Mouse (Mus musculus) heart, embryonic 14.5 days (tissue): ENCODE data around the gene H2-M5. TPM values are rescaled to one million over a fixed set of nuclear protein-coding genes. Genes with fewer than 3 reads are reported as not detected.

Experiments
- ATAC-seq: fragments of 200-750 bp; cut with Nextera tagmentation; 2 replicates; pipeline ENCODE4 v1.8.0; 2017; ENCODE audit warnings: low read depth, moderate TSS enrichment; ENCODE audit not compliant: insufficient number of reproducible peaks, insufficient read depth, low FRiP score
- H3K27ac ChIP-seq, 2 experiments: fragments of 200-500 bp in 1 of 2; fragments of 300-500 bp in 1 of 2; sonication (generic) in 1 of 2; replicated peaks in 1 of 2; 2 replicates each; pipeline ENCODE4 v1.5.1; 2012 to 2014; ENCODE audit warnings: low read depth in 2 of 2, low read length in 2 of 2, control low read depth in 1 of 2, mild to moderate bottlenecking in 1 of 2, mixed read lengths in 1 of 2; ENCODE audit not compliant: control insufficient read depth in 1 of 2, insufficient read depth in 1 of 2
- H3K27me3 ChIP-seq: fragments of 300-500 bp; sonication (generic); 2 replicates; pipeline ENCODE4 v1.6.1; 2014; ENCODE audit warnings: mild to moderate bottlenecking, low read length, control low read depth; ENCODE audit not compliant: control insufficient read depth, insufficient read depth
- H3K36me3 ChIP-seq: fragments of 300-500 bp; sonication (generic); 2 replicates; pipeline ENCODE4 v1.6.1; 2014; ENCODE audit warnings: mild to moderate bottlenecking, control low read depth, low read length, mixed read lengths; ENCODE audit not compliant: control insufficient read depth, insufficient read depth
- H3K4me1 ChIP-seq, 2 experiments: fragments of 200-500 bp in 1 of 2; fragments of 300-500 bp in 1 of 2; sonication (generic) in 1 of 2; 2 replicates each; pipeline ENCODE4 v1.6.1; 2012 to 2014; ENCODE audit warnings: low read length in 2 of 2, control low read depth in 1 of 2, mixed read lengths in 1 of 2; ENCODE audit not compliant: control insufficient read depth in 2 of 2, insufficient read depth in 2 of 2
- H3K4me2 ChIP-seq: fragments of 300-500 bp; sonication (generic); 2 replicates; pipeline ENCODE4 v1.6.1; 2014; ENCODE audit warnings: mild to moderate bottlenecking, low read length
- H3K4me3 ChIP-seq, 2 experiments: fragments of 200-500 bp in 1 of 2; fragments of 300-500 bp in 1 of 2; sonication (generic) in 1 of 2; 2 replicates each; pipeline ENCODE4 v1.5.1; 2012 to 2014; ENCODE audit warnings: low read length in 2 of 2, mild to moderate bottlenecking in 2 of 2, control low read depth in 1 of 2, low read depth in 1 of 2, moderate library complexity in 1 of 2; ENCODE audit not compliant: control insufficient read depth in 1 of 2, insufficient read depth in 1 of 2
- H3K9ac ChIP-seq: fragments of 300-500 bp; sonication (generic); 2 replicates; pipeline ENCODE4 v1.6.1; 2014; ENCODE audit warnings: mild to moderate bottlenecking, low read length
- H3K9me3 ChIP-seq: fragments of 300-500 bp; sonication (generic); 2 replicates; pipeline ENCODE4 v1.6.1; 2016; ENCODE audit warnings: low read length, control low read depth; ENCODE audit not compliant: control insufficient read depth
- WGBS: fragments of 180-500 bp; shearing (Covaris S2); extraction: QIAGEN DNeasy Blood & Tissue Kit; methylation state at CpG from one replicate; pipeline ENCODE4 v1.1.7; 2014; 5-methylcytosine and 5-hydroxymethylcytosine counted together
- polyA plus RNA-seq: library from polyadenylated mRNA; unstranded; fragments of >200 nt; fragmentation: Nextera tagmentation; extraction: Ambion mirVana; gene quantifications from 2 replicates; pipeline ENCODE4 v1.2.1, GENCODE M21; 2014

Gene H2-M5
- polyA plus RNA-seq, 1 experiment from 2014 or later, result 0.23 TPM

DNA sequence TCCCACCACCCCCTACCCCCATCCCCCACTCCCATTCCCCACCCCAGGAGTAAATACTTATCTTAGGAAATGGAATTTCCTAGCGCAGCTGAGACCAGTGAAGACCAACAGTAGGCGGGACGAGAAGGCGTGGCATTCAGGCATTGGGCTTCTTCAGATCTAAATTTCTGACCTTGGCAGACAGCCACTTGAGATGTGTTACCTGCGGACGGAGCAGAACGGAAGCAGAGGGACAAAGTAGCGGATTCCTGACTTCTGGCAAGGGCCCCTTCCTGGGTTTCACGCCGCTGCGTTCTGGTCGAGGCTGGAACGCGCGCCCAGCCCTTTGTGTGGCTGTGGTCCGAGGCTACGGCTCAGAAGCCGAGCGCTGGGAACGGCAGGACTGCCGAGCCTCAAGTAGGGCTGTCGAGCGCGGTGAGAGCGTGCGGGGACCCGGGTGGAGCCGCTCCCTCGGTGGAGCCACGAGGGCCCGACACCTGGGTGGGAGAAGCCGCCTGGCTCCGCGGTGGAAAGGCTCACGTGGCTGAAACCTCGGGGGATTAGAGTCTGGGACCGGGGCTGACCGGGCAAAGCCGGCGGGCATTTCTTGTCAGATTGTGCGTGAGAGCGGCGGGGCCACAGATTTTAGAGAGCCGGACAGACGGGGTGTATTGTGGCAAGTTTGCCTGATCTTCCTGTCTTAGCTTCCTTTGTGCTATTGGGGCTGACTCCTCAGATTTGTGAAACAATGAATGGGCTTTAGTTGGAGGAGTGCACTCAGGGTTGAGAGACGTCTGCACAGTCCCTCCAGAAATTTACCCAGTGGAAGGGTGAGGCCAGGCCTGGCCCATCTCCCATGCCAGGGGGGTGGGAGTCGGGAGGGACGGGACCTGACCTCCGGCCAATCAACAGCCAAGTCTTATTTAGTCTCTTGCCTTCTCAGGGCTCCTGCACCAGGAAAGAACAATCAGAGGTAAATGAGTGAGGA, 13.3 kb upstream of the H2-M5 start:
- Histone ChIP-seq H3K4me2 (peak overlapping the region; percentile 94), H3K4me3 (peak overlapping the region; percentile 82 to 86), H3K27me3 (no peaks in the 10 kb centered on the region), H3K4me1 (no peaks in the 10 kb centered on the region; a peak in 1 of 4 replicates), H3K9ac (peak overlapping the region; percentile 92), H3K36me3 (peaks cover 29% of the 10 kb centered on the region), H3K9me3 (no peaks in the 10 kb centered on the region), H3K27ac (peak overlapping the region; percentile 88 to 91)
- ATAC-seq, result peak; percentile 86
- under 1% methylated on average over 49 of the region's 49 CpGs for WGBS

DNA sequence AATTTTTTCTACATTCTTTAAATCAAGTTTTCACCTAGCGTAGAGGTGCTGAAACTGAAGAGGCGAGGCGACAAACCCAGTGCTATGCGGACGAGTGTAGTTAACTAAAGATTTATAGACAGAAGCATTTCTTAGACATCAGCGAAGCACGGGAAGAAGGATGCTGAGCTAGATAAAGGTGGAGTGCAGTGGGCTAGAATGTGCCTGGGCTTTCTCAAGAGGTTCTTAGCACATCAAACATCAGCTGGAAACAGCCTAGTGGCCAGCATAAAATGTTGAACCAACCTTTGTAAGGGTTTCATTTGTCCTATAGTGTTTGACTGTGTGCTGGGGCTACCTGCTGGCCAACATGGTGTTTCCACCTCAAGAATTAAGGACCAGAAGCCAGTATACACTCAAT, 11.5 kb upstream of the H2-M5 start, which contains the start of gene Zfp57:
TSS of gene Zfp57 (plus strand) at position 301 of the 400 bp plus-strand sequence.
- no peaks in the 10 kb centered on the region for H3K27me3 ChIP-seq
- H3K36me3 ChIP-seq, result peaks cover 13% of the 10 kb centered on the region
- 91% methylated on average over 7 of the region's 7 CpGs for WGBS
- peak within 1 kb of the TSS; percentile 94 for H3K4me2 ChIP-seq
- no peak within 1 kb of the TSS for H3K9ac ChIP-seq
- H3K9me3 ChIP-seq, result no peaks in the 10 kb centered on the region
- 0 out of 4 replicates have a peak within 1 kb of the TSS, but pooled peaks of 1 of the 2 experiments have one; percentile 19 for H3K27ac ChIP-seq
- peak within 1 kb of the TSS in 1 of 2 experiments; percentile 82; a peak in 1 of 4 replicates for H3K4me3 ChIP-seq
- no peaks in the 10 kb centered on the region; a peak in 1 of 4 replicates for H3K4me1 ChIP-seq
- no peak for ATAC-seq

DNA sequence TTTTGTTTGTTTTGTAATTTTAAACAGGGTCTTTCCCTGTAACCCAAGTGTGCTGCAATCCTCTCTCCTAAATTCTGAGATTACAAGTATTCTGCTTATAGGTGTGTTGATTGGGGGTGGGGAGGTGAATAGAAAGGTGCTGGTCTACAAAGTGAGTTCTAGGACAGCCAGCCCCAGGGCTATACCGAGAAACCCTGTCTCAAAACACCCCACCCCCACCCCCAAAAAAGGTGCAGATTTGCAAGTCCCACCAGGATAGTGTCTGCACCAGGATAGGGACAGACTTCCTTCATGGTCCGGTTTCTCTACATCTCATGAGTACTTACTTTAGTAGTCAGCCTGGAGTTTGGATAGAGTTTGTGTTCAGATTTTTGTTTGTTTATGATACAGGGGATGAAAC, 9.1 kb upstream of the H2-M5 start:
- 60% methylated on average over 2 of the region's 2 CpGs for WGBS
- Histone ChIP-seq H3K4me2 (no peak overlapping the region), H3K27me3 (no peaks in the 10 kb centered on the region)

DNA sequence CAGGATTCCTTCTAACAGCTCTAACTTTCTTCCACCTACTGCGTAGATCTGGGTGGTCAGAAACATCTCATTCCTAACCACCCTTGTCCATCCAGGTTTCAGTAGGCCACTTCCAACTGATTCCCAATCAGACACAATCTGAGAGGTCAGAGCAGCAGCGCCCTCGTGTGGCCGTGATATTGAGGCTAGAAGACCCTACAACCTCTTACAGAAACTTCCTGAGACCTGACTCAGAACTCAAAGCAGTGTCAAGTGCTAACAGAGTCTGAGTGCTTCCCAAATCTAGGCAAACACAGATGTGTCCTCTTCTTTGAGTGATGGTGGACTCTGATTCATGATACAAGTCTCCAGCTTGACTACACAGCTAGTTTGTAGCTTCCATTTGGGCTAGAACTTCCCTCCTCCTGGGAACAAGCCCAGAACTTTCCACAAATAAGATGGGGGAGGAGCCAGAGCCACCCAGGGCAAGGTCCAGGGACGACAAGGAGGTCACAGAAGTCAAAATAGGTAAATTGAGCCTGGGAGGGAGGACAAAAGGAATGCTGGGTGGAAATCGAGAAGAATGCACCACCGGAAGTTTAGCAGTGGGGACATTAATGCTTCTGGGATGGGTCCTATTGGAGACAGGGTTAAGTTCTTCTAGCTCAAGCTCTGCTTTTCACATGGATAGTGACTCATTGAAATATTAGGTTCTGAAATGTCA, 7.8 kb upstream of the H2-M5 start:
- no peak for ATAC-seq
- WGBS, result 25% methylated on average over 7 of the region's 7 CpGs
- no peak overlapping the region for H3K4me3 ChIP-seq
- no peaks in the 10 kb centered on the region for H3K9me3 ChIP-seq
- no peaks in the 10 kb centered on the region for H3K36me3 ChIP-seq
- no peaks in the 10 kb centered on the region for H3K27me3 ChIP-seq
- no peaks in the 10 kb centered on the region for H3K4me1 ChIP-seq
- H3K27ac ChIP-seq, result no peak overlapping the region
- no peak overlapping the region for H3K9ac ChIP-seq
- H3K4me2 ChIP-seq, result no peak overlapping the region

More for the DNA sequence above, 9.1 kb upstream of the H2-M5 start:
- H3K4me3 ChIP-seq, result no peak overlapping the region
- H3K27ac ChIP-seq, result no peak overlapping the region
- H3K9ac ChIP-seq, result no peak overlapping the region
- H3K9me3 ChIP-seq, result no peaks in the 10 kb centered on the region
- H3K36me3 ChIP-seq, result no peaks in the 10 kb centered on the region
- ATAC-seq, result no peak
- no peaks in the 10 kb centered on the region for H3K4me1 ChIP-seq

DNA sequence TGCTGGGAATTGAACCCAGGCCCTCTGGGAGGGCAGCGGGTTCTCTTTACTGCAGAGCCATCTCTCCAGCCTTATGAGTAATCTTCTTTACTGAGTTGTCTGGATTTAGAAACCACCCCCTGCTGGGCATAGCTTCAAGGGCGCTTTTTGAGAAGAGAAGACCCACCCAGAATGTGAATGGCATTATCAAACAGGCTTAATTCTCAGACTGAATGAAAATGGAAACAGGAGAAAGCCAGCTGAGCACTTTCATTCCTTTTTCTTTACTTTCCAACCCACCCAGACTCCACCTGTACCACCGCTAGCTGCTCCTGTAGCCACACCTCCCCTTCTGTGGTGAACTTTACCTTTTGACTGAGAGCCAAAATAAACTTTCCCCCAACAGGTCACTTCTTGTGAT, 6.1 kb upstream of the H2-M5 start:
- H3K4me2 ChIP-seq, result no peak overlapping the region
- H3K4me1 ChIP-seq, result no peaks in the 10 kb centered on the region
- H3K9me3 ChIP-seq, result no peaks in the 10 kb centered on the region
- no peak overlapping the region for H3K27ac ChIP-seq
- H3K4me3 ChIP-seq, result no peak overlapping the region
- no peaks in the 10 kb centered on the region for H3K27me3 ChIP-seq
- H3K9ac ChIP-seq, result no peak overlapping the region
- no peaks in the 10 kb centered on the region for H3K36me3 ChIP-seq
- 58% methylated on average over 3 of the region's 3 CpGs for WGBS
- ATAC-seq, result no peak

DNA sequence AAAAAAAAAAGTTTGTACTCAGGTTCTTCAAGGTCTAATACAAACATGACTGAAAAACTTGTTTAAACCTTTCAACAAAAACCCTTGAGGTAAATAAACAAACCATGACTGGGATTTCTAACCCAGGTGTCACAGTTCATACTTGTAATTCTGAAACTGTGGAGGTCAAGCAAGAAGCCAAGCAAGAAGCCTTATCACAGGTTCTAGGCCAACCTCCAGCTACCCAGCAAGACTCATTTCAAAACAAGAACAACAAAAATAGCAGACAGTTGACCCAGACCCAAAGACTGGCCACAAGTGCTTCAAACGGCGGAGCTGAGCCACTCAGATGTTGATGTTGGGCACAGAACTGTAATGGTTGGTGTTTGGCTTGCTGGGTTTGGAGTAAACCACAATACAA, 5.2 kb upstream of the H2-M5 start:
- peaks cover 3% of the 10 kb centered on the region; the same call in 1 of the 2 replicates for H3K27me3 ChIP-seq
- H3K4me1 ChIP-seq, result no peaks in the 10 kb centered on the region
- no peak for ATAC-seq
- no peak overlapping the region for H3K4me2 ChIP-seq
- WGBS, result 78% methylated on average over 2 of the region's 2 CpGs
- no peak overlapping the region for H3K9ac ChIP-seq
- no peaks in the 10 kb centered on the region for H3K36me3 ChIP-seq
- no peak overlapping the region for H3K4me3 ChIP-seq
- no peaks in the 10 kb centered on the region for H3K9me3 ChIP-seq
- no peak overlapping the region for H3K27ac ChIP-seq

DNA sequence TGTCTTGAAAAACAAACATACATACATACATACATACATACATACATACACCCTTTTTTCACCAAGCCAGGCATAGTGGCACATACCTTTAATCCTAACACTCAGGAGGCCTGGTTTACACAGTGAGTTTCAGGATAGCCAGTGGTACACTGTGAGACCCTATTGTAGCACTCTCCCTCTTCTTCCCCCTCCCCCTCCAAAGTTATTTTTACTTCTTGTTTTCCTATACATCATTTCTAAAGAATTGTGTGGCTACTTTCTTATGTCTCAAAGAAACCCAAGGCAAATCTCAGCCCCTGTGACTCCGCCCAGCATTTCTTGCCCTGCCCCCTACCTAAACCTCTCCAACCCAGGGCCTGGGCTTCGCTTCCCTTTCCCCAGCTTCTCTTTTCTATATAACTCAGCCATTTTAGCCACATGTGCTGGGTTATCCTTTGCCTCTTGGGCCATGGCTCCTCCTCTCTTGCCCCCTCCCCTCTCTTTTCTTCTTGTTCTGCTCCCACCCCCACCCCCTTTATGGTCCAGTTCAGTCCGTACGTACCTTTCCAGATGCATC, 4.5 kb upstream of the H2-M5 start:
- Histone ChIP-seq H3K9ac (no peak overlapping the region), H3K4me1 (peaks cover 0 to 2% of the 10 kb centered on the region in 2 experiments; a peak in 2 of 4 replicates), H3K27me3 (peaks cover 10% of the 10 kb centered on the region), H3K4me3 (no peak overlapping the region), H3K36me3 (no peaks in the 10 kb centered on the region), H3K9me3 (no peaks in the 10 kb centered on the region), H3K27ac (no peak overlapping the region), H3K4me2 (no peak overlapping the region)
- no peak for ATAC-seq
- 88% methylated on average over 4 of the region's 4 CpGs for WGBS
